ENCODE assay signal across 25 mouse cellular contexts in the genomic region with DNA sequence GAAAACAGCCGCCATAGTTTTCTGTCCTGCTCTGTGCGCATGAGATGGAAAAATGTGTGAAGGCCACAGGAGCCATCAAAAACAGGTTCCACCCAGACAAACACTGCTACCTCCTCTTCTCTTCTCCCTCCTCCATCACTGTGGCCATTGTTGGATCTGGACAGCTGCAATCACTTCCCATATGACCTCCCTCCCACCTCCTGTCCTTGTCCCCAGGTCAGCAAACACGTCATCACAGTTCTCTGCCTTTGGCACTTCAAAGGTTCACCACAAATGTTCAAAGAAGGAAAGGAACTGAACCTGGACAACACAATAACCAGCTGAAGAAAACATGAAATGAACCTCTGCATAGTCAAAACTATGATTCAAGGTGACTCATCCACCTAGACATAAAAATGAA.
DNase-seq lines count a peak whose midpoint lies in the region; ATAC-seq and TF ChIP-seq lines count a peak whose summit lies in the region.
"Had no signal": no experiment of that assay in that cellular context is flagged by ENCODE, and none has a peak within 500 bp of the region (broad histone marks: within the 10 kb centered on the region; RNA-seq: fewer than 3 reads in every experiment).

No protein-coding gene starts in this region.

- ATAC-seq in liver, postnatal 0 days = no peak
- no peak for ATAC-seq in intestine, embryonic 16.5 days
- ATAC-seq: activated CD4-positive, CD25-positive, alpha-beta regulatory T cell, adult 4 months; forebrain, embryonic 13.5 days; forebrain, embryonic 16.5 days; hindbrain, postnatal 0 days; inflammation-experienced regulatory T-cells, adult 6 months; intestine, postnatal 0 days had no signal

- H3K4me3 ChIP-seq in C2C12 (ENCODE audit: insufficient read depth, poor library complexity, severe bottlenecking) = no peak overlapping the region
- no peak overlapping the region for H3K4me3 ChIP-seq in kidney, adult 2 months (ENCODE audit: insufficient read depth, low read depth, low read length)
- no peak overlapping the region for H3K4me3 ChIP-seq in liver, postnatal 0 days (ENCODE audit: low read depth, low read length)
- H3K4me3 ChIP-seq in intestine, embryonic 16.5 days (ENCODE audit: low read length) = no peak overlapping the region
- H3K4me3 ChIP-seq: forebrain, embryonic 10.5 days; forebrain, embryonic 13.5 days; heart, adult 2 months; heart, embryonic 10.5 days; heart, embryonic 13.5 days had no signal

- no peaks in the 10 kb centered on the region for H3K4me1 ChIP-seq in kidney, adult 2 months (ENCODE audit: control insufficient read depth, insufficient read depth, low read length)
- no peaks in the 10 kb centered on the region for H3K4me1 ChIP-seq in liver, postnatal 0 days (ENCODE audit: insufficient read depth)
- H3K4me1 ChIP-seq in intestine, embryonic 16.5 days (ENCODE audit: control insufficient read depth, insufficient read depth, low read length) = no peaks in the 10 kb centered on the region
- H3K4me1 ChIP-seq: forebrain, embryonic 10.5 days; forebrain, embryonic 13.5 days; heart, embryonic 13.5 days had no signal

- no peak for TF ChIP-seq POLR2A in kidney, adult 2 months (IDR thresholded peaks at IDR 0.05; ENCODE audit: low read depth, low read length)

- TF ChIP-seq CTCF in C2C12 (IDR thresholded peaks at IDR 0.05; ENCODE audit: control insufficient read depth, insufficient read depth, insufficient read length) = no peak
- TF ChIP-seq CTCF in kidney, adult 2 months (conservative IDR thresholded peaks at IDR 0.05; ENCODE audit: insufficient read depth, insufficient read length, low read depth, low read length) = no peak
- no peak for TF ChIP-seq CTCF in liver, postnatal 0 days (IDR thresholded peaks at IDR 0.05; ENCODE audit: low read depth)

- H3K4me2 ChIP-seq in liver, postnatal 0 days (ENCODE audit: low read depth, low read length) = no peak overlapping the region
- no peak overlapping the region for H3K4me2 ChIP-seq in intestine, embryonic 16.5 days (ENCODE audit: low read depth, low read length)
- H3K4me2 ChIP-seq: forebrain, embryonic 13.5 days; heart, embryonic 13.5 days; hindbrain, embryonic 14.5 days had no signal

- no peaks in the 10 kb centered on the region for H3K9me3 ChIP-seq in liver, postnatal 0 days (ENCODE audit: low read length)
- no peaks in the 10 kb centered on the region for H3K9me3 ChIP-seq in intestine, embryonic 16.5 days (ENCODE audit: control insufficient read depth, low read length)
- H3K9me3 ChIP-seq: forebrain, embryonic 10.5 days; forebrain, embryonic 13.5 days; heart, embryonic 10.5 days; heart, embryonic 13.5 days had no signal

- no peak overlapping the region for H3ac ChIP-seq in C2C12 (ENCODE audit: control insufficient read depth, insufficient read length, low read depth)

- peak; percentile 63 to 85 for DNase-seq in adrenal gland, adult (ENCODE audit: inconsistent age in 2 of 2, low spot score in 1 of 2)
- DNase-seq in adrenal gland, postnatal 25 days = no peak
- DNase-seq in adrenal gland, postnatal 10 days = peak; percentile 44
- DNase-seq in kidney, adult 2 months = no peak
- DNase-seq in liver, postnatal 0 days = no peak
- DNase-seq: cerebellum, adult 18-20 months; cerebellum, adult 9-10 months; cerebellum, postnatal 14 days; gastrocnemius, postnatal 10 days; gastrocnemius, postnatal 36 days; heart, adult 2 months; heart, postnatal 14 days; heart, postnatal 4 days had no signal

- no peak overlapping the region for H3K9ac ChIP-seq in liver, postnatal 0 days (replicated peaks)
- no peak overlapping the region for H3K9ac ChIP-seq in intestine, embryonic 16.5 days (ENCODE audit: low read depth, low read length)
- H3K9ac ChIP-seq: forebrain, embryonic 13.5 days; heart, embryonic 13.5 days; hindbrain, embryonic 14.5 days had no signal

- H3K27ac ChIP-seq in kidney, adult 2 months (ENCODE audit: insufficient read depth, low read depth, low read length) = no peak overlapping the region
- H3K27ac ChIP-seq in liver, postnatal 0 days (ENCODE audit: low read depth) = no peak overlapping the region
- no peak overlapping the region for H3K27ac ChIP-seq in intestine, embryonic 16.5 days (ENCODE audit: low read length)
- H3K27ac ChIP-seq: forebrain, embryonic 10.5 days; forebrain, embryonic 13.5 days; heart, adult 2 months; heart, embryonic 10.5 days; heart, embryonic 13.5 days; hindbrain, embryonic 14.5 days; hindbrain, postnatal 0 days had no signal

- no peaks in the 10 kb centered on the region for H3K36me3 ChIP-seq in C2C12 (ENCODE audit: control insufficient read depth, insufficient read depth)
- H3K36me3 ChIP-seq in kidney, adult 2 months (ENCODE audit: control insufficient read depth, insufficient read depth, low read length) = no peaks in the 10 kb centered on the region
- no peaks in the 10 kb centered on the region for H3K36me3 ChIP-seq in liver, postnatal 0 days (replicated peaks; ENCODE audit: insufficient read depth, low read length)
- no peaks in the 10 kb centered on the region for H3K36me3 ChIP-seq in intestine, embryonic 16.5 days (ENCODE audit: control insufficient read depth, insufficient read depth, low read length)
- H3K36me3 ChIP-seq: forebrain, embryonic 10.5 days; heart, embryonic 10.5 days; heart, embryonic 13.5 days had no signal

- H3K79me2 ChIP-seq in C2C12 (ENCODE audit: control insufficient read depth, insufficient read depth) = no peaks in the 10 kb centered on the region

- H3K27me3 ChIP-seq in C2C12 (ENCODE audit: control insufficient read depth, insufficient read depth, insufficient read length) = no peaks in the 10 kb centered on the region
- H3K27me3 ChIP-seq in kidney, adult 2 months (replicated peaks; ENCODE audit: control insufficient read depth, insufficient read depth, low read length) = no peaks in the 10 kb centered on the region
- no peaks in the 10 kb centered on the region for H3K27me3 ChIP-seq in liver, postnatal 0 days (ENCODE audit: insufficient read depth, low read length)
- no peaks in the 10 kb centered on the region for H3K27me3 ChIP-seq in intestine, embryonic 16.5 days (replicated peaks; ENCODE audit: control insufficient read depth, insufficient read depth, low read length)
- H3K27me3 ChIP-seq: forebrain, embryonic 13.5 days; heart, embryonic 13.5 days had no signal

- no peaks in the 10 kb centered on the region for H3K79me3 ChIP-seq in C2C12 (ENCODE audit: low read depth)

- no peak for TF ChIP-seq EP300 in liver, postnatal 0 days (IDR thresholded peaks at IDR 0.05; ENCODE audit: low read depth)

- 82% methylated on average over 3 of the region's 3 CpGs for WGBS in kidney, adult 2 months
- 67% methylated on average over 3 of the region's 3 CpGs for WGBS in liver, postnatal 0 days (ENCODE audit: insufficient replicate concordance)
- 85% methylated on average over 3 of the region's 3 CpGs for WGBS in intestine, embryonic 16.5 days

TF ChIP-seq in C2C12, 6 proteins besides CTCF, POLR2A, EP300 and RAD21:
- TF ChIP-seq MYOD1 (IDR thresholded peaks at IDR 0.05; ENCODE audit: control insufficient read depth, insufficient read length, low read depth) (peak; percentile 71), CEBPB (IDR thresholded peaks at IDR 0.05; ENCODE audit: low read depth) (no peak)

Comparison
In these comparisons a context has a peak if more than half of its experiments do, and no peak if none do; other contexts are left out.
1. DNase-seq: peak in adrenal gland, adult (2 of 2) and adrenal gland, postnatal 10 days (single experiment); none in adrenal gland, postnatal 25 days (single experiment), kidney, adult 2 months (single experiment) and liver, postnatal 0 days (single experiment).